Mouse (Mus musculus): ENCODE data around the gene Vmn1r234. TPM values are rescaled to one million over a fixed set of nuclear protein-coding genes. Genes with fewer than 3 reads are reported as not detected.
A peak's percentile ranks its signal among the peaks of the same experiment; 100 is the strongest.
"Not testable (repeated sequence)": the region's sequence is repeated elsewhere in the genome, so short reads cannot be mapped to it uniquely, and the experiment has no call there.

Vmn1r234 gene
- polyA plus RNA-seq (2014; fragmentation: Nextera tagmentation; extraction: Ambion mirVana): not detected in 2 replicates

GRCm38 (mm10) chr17:21225787-21226186 lies at the start of gene Vmn1r234:
Gene Vmn1r234 (plus strand): TSS chr17:21226087.
- H3K4me1 ChIP-seq (ENCODE audit: insufficient read depth): no peaks in the 10 kb centered on the region
- no peak within 1 kb of the TSS for H3K9ac ChIP-seq
- TF ChIP-seq CTCF (IDR thresholded peaks at IDR 0.05; ENCODE audit: low read depth): no peak
- H3K36me3 ChIP-seq (ENCODE audit: insufficient read depth): no peaks in the 10 kb centered on the region
- DNase-seq (no peak), ATAC-seq (ENCODE audit: insufficient read depth) (no peak)
- WGBS: 70% methylated on average over 1 of the region's 1 CpGs
- no peaks in the 10 kb centered on the region for H3K27me3 ChIP-seq (ENCODE audit: insufficient read depth, low read length)
- H3K9me3 ChIP-seq (ENCODE audit: low read depth, low read length): no peaks in the 10 kb centered on the region
- H3K4me3 ChIP-seq (ENCODE audit: low read depth, low read length): no peak within 1 kb of the TSS
- no peak within 1 kb of the TSS for H3K27ac ChIP-seq (ENCODE audit: low read depth)
- no peak within 1 kb of the TSS for H3K4me2 ChIP-seq

- 76% methylated on average over 1 of the region's 1 CpGs for WGBS
- not testable (repeated sequence) for DNase-seq
Measured at GRCm38 (mm10) chr17:21211081-21211480, 14.8 kb upstream of the Vmn1r234 start.

GRCm38 (mm10) chr17:21231654-21232053 lies 5.8 kb downstream of the Vmn1r234 start:
- no peaks in the 10 kb centered on the region for H3K9me3 ChIP-seq (ENCODE audit: low read depth, low read length)
- no peak overlapping the region for H3K4me3 ChIP-seq (ENCODE audit: low read depth, low read length)
- H3K27ac ChIP-seq (ENCODE audit: low read depth): no peak overlapping the region
- TF ChIP-seq CTCF (IDR thresholded peaks at IDR 0.05; ENCODE audit: low read depth): peak; percentile 66
- DNase-seq: peak; percentile 84
- WGBS: 28% methylated on average over 9 of the region's 9 CpGs
- H3K9ac ChIP-seq: no peak overlapping the region
- no peaks in the 10 kb centered on the region for H3K36me3 ChIP-seq (ENCODE audit: insufficient read depth)
- no peak overlapping the region for H3K4me2 ChIP-seq
- H3K27me3 ChIP-seq (ENCODE audit: insufficient read depth, low read length): no peaks in the 10 kb centered on the region
- no peaks in the 10 kb centered on the region for H3K4me1 ChIP-seq (ENCODE audit: insufficient read depth)
- peak; percentile 52; the same call in 1 of the 2 replicates for ATAC-seq (ENCODE audit: insufficient read depth)

More at GRCm38 (mm10) chr17:21211081-21211480, 14.8 kb upstream of the Vmn1r234 start:
- H3K36me3 ChIP-seq (ENCODE audit: insufficient read depth); H3K4me2 ChIP-seq; H3K4me3 ChIP-seq (ENCODE audit: low read depth, low read length); H3K27ac ChIP-seq (ENCODE audit: low read depth); H3K9me3 ChIP-seq (ENCODE audit: low read depth, low read length); H3K27me3 ChIP-seq (ENCODE audit: insufficient read depth, low read length); ATAC-seq (ENCODE audit: insufficient read depth); H3K4me1 ChIP-seq (ENCODE audit: insufficient read depth); H3K9ac ChIP-seq: not testable (repeated sequence)

- H3K4me1 ChIP-seq (ENCODE audit: insufficient read depth): no peaks in the 10 kb centered on the region
- TF ChIP-seq CTCF (IDR thresholded peaks at IDR 0.05; ENCODE audit: low read depth): no peak
- H3K27ac ChIP-seq (ENCODE audit: low read depth): no peak within 1 kb of the TSS
- no peaks in the 10 kb centered on the region for H3K27me3 ChIP-seq (ENCODE audit: insufficient read depth, low read length)
- no peak within 1 kb of the TSS for H3K4me2 ChIP-seq
- ATAC-seq (ENCODE audit: insufficient read depth): no peak
- H3K9ac ChIP-seq: no peak within 1 kb of the TSS
- DNase-seq: no peak
- H3K9me3 ChIP-seq (ENCODE audit: low read depth, low read length): no peaks in the 10 kb centered on the region
- no peak within 1 kb of the TSS for H3K4me3 ChIP-seq (ENCODE audit: low read depth, low read length)
- H3K36me3 ChIP-seq (ENCODE audit: insufficient read depth): no peaks in the 10 kb centered on the region
Measured at GRCm38 (mm10) chr17:21256111-21256510, 30.2 kb downstream of the Vmn1r234 start, which contains the start of gene Vmn1r235. Gene Vmn1r235 (plus strand): TSS chr17:21256411.

- no peak overlapping the region for H3K27ac ChIP-seq (ENCODE audit: low read depth)
- no peak overlapping the region for H3K4me2 ChIP-seq
- no peaks in the 10 kb centered on the region for H3K27me3 ChIP-seq (ENCODE audit: insufficient read depth, low read length)
- H3K4me1 ChIP-seq (ENCODE audit: insufficient read depth): no peaks in the 10 kb centered on the region
- no peak; the same call in 1 of the 2 replicates for ATAC-seq (ENCODE audit: insufficient read depth)
- peak; percentile 55 for TF ChIP-seq CTCF (IDR thresholded peaks at IDR 0.05; ENCODE audit: low read depth)
- H3K4me3 ChIP-seq (ENCODE audit: low read depth, low read length): no peak overlapping the region
- no peaks in the 10 kb centered on the region for H3K36me3 ChIP-seq (ENCODE audit: insufficient read depth)
- no peaks in the 10 kb centered on the region for H3K9me3 ChIP-seq (ENCODE audit: low read depth, low read length)
- no peak overlapping the region for H3K9ac ChIP-seq
- 15% methylated on average over 4 of the region's 4 CpGs for WGBS
- DNase-seq: peak; percentile 83
Measured at GRCm38 (mm10) chr17:21272103-21272502, 46.2 kb downstream of the Vmn1r234 start.

GRCm38 (mm10) chr17:21282642-21283041 lies 56.8 kb downstream of the Vmn1r234 start, which contains the start of gene Vmn1r236:
Gene Vmn1r236 (plus strand): TSS chr17:21282942.
- Histone ChIP-seq H3K36me3 (ENCODE audit: insufficient read depth) (no peaks in the 10 kb centered on the region), H3K9ac (no peak within 1 kb of the TSS), H3K27ac (ENCODE audit: low read depth) (no peak within 1 kb of the TSS), H3K27me3 (ENCODE audit: insufficient read depth, low read length) (no peaks in the 10 kb centered on the region), H3K9me3 (ENCODE audit: low read depth, low read length) (no peaks in the 10 kb centered on the region), H3K4me2 (no peak within 1 kb of the TSS), H3K4me1 (ENCODE audit: insufficient read depth) (no peaks in the 10 kb centered on the region), H3K4me3 (ENCODE audit: low read depth, low read length) (no peak within 1 kb of the TSS)
- 64% methylated on average over 3 of the region's 3 CpGs for WGBS
- no peak for DNase-seq
- no peak for ATAC-seq (ENCODE audit: insufficient read depth)
- TF ChIP-seq CTCF (IDR thresholded peaks at IDR 0.05; ENCODE audit: low read depth): no peak

GRCm38 (mm10) chr17:21284395-21284794 lies 58.5 kb downstream of the Vmn1r234 start:
- H3K27ac ChIP-seq (ENCODE audit: low read depth): no peak overlapping the region
- ATAC-seq (ENCODE audit: insufficient read depth) (no peak), DNase-seq (no peak)
- H3K27me3 ChIP-seq (ENCODE audit: insufficient read depth, low read length): no peaks in the 10 kb centered on the region
- no peaks in the 10 kb centered on the region for H3K36me3 ChIP-seq (ENCODE audit: insufficient read depth)
- H3K9ac ChIP-seq: no peak overlapping the region
- no peak overlapping the region for H3K4me2 ChIP-seq
- no peak overlapping the region for H3K4me3 ChIP-seq (ENCODE audit: low read depth, low read length)
- no peaks in the 10 kb centered on the region for H3K4me1 ChIP-seq (ENCODE audit: insufficient read depth)
- H3K9me3 ChIP-seq (ENCODE audit: low read depth, low read length): no peaks in the 10 kb centered on the region
- no peak for TF ChIP-seq CTCF (IDR thresholded peaks at IDR 0.05; ENCODE audit: low read depth)

Small RNA genes lying within 50 kb of the gene (microRNA-seq; reads per million reads assigned to microRNA genes)
- not detected for gene Gm26384 (ENCODE audit: borderline number of aligned reads)

Other genes starting within 250 kb of the Vmn1r234 start
- not detected in 2 replicates for gene Vmn1r233, start 229.6 kb upstream of the Vmn1r234 start, polyA plus RNA-seq (2014; fragmentation: Nextera tagmentation; extraction: Ambion mirVana)
- 15.8 and 16.2 TPM in 2 replicates for gene Zfp160, start 217.2 kb upstream of the Vmn1r234 start, polyA plus RNA-seq (2014; fragmentation: Nextera tagmentation; extraction: Ambion mirVana)
- gene Vmn1r235, start 30.3 kb downstream of the Vmn1r234 start, polyA plus RNA-seq (2014; fragmentation: Nextera tagmentation; extraction: Ambion mirVana): not detected in 2 replicates
- not detected in 2 replicates for gene Vmn1r236, start 56.9 kb downstream of the Vmn1r234 start, polyA plus RNA-seq (2014; fragmentation: Nextera tagmentation; extraction: Ambion mirVana)
- gene Vmn1r237, start 85.8 kb downstream of the Vmn1r234 start, polyA plus RNA-seq (2014; fragmentation: Nextera tagmentation; extraction: Ambion mirVana): not detected in 2 replicates
- 2.5 and 3.3 TPM in 2 replicates for gene Zfp677, start 157.7 kb downstream of the Vmn1r234 start, polyA plus RNA-seq (2014; fragmentation: Nextera tagmentation; extraction: Ambion mirVana)
- 4.3 and 4.9 TPM in 2 replicates for gene Zfp54, start 197.1 kb downstream of the Vmn1r234 start, polyA plus RNA-seq (2014; fragmentation: Nextera tagmentation; extraction: Ambion mirVana)
- 12.1 and 13.4 TPM in 2 replicates for gene Zfp51, start 224.3 kb downstream of the Vmn1r234 start, polyA plus RNA-seq (2014; fragmentation: Nextera tagmentation; extraction: Ambion mirVana)

Measured in lung, embryonic 14.5 days (tissue).